Mouse (Mus musculus): ENCODE measurements around the gene Ndufv3.
"Not testable (repeated sequence)": the region's sequence is repeated elsewhere in the genome, so short reads cannot be mapped to it uniquely, and the experiment has no call there.

Ndufv3 gene

DNA sequence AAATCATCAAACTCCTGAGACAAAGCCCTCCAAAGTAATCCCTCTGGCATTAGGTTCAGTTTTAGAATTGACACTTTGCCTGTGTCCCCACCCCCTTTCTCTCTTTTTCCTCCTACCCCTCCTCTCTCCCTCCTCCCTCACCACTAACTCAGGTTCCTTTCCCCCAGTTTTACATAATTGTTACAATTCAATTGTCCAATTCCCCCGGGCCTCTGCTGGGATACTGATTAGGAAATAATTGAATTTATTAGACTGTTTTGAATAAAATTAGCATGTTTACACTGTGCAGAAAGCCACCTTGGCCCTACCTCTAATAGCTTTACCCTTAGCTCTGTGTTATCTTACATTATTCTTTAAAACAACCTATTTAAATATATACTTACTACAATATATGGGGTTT is 5.2 kb upstream of the Ndufv3 start:
- DNase-seq = no peak

DNA sequence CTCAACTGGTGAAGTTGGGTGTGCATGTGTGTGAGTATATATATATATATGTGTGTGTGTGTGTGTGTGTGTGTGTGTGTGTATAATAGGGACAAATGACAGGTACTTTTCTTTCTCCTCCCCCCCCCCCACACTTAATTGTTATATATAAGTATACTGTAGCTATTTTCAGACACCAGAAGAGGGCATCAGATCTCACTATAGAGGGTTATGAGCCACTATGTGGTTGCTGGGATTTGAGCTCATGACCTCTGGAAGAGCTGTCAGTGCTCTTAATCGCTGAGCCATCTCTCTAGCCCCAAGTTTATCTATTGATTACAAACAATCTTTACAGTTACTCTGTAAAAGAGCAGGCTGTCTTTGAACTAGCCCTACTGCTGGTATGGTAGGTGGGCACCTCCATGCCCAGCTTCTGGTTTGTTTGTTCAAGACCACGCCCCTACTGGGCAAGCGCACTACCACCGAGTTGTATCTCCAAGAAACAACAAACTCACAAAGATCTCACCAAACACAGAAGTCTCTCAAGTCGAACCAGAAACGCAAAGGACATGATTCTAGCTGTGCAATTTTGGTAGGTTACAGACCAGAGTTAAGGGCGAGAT is 470 bp upstream of the Ndufv3 start:
- DNase-seq = no peak

DNA sequence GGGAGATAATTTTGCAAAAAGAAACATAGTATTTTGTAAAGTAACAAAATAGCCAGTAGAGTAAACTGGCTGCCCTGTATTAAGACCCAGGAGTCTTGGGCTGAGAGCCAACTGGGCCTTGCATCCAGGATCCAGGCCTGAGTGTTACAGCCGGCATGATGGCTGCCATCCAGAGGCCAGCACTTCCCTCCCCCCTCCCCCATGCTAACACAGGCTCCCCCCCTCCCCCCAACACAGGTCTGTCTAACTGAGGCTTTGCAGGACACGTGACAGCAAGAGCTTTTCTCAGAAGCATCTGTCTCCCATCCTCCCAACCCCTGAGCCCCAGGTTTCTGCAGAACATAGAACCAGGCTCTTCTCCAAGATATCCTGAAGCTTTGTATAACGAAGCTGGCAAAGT is 980 bp downstream of the Ndufv3 start:
- DNase-seq = peak; percentile 41

DNA sequence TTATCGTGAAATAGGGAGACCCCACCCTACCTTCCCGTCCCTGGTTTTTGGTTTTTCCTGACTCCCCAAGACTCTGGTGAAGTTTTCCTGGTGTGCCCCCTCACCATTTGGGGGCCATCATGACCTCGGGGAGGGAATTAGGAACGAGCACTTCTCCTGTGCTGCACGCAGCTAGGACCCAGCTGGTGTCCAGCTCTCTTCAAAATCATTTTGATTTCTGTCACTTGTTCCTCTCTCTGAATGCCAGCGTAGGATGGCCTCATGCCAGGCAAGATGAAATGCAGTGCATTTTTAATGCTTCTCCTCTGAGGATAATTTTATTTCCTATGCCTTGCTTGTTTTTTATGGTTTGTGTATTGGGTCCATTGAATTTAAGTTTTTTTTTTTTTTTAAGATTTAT is 2.0 kb downstream of the Ndufv3 start:
- DNase-seq = no peak

DNA sequence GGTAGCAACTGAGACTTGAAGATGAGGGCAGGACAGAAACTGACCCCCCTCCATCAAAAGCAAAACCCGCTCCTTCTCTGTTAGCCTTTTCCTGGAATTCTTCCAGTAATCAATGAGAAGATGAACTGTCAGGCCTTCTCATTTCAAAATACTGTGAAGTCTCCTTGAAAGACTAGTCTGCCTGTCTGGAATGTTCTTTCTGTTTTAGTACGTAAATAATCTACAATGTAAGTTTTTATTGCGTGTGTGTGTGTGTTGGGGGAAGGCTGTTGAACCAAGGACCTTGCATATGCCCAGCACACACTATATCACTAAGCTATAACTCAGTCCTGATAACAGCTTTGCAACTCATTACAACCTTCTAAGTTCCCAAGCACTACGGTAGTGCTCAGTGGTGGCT is 5.2 kb downstream of the Ndufv3 start:
- no peak for DNase-seq

DNA sequence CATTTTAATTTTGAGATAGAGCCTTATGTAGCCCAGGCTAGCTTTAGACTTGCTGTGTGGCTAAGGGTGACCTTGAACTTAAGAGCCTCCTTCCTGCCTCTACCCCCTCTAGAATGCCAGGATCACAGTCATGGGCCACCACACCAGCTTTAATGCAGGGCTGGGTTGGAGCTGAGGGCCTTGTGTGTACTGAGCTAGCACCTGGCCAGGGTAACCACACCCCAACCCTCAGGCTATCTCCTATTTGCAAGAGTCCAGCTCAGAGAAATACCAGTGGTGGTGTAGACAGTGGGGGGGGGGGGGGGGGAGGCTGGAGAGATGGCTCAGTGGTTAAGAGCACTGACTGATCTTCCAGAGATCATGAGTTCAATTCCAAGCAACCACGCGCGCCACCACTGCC is 5.9 kb downstream of the Ndufv3 start:
- no peak for DNase-seq

DNA sequence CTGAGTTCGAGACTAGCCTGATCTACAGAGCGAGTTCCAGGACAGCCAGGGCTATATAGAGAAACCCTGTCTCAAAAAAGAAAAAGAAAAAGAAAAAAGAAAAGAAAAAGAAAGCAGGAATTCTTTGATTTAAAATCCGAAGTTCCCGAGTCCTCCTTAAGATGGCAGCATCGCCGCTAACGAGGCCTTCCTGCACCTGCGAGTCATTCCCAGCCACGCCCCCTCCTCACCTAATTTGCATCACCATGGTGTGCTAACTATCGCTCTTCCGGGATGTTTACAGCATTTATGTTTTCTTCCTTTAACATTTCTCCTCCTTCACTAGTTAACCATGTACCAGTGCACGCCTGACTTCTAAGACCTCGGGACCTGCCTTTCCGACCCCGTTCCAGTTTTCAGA is 9.4 kb downstream of the Ndufv3 start:
- no peak for DNase-seq

DNA sequence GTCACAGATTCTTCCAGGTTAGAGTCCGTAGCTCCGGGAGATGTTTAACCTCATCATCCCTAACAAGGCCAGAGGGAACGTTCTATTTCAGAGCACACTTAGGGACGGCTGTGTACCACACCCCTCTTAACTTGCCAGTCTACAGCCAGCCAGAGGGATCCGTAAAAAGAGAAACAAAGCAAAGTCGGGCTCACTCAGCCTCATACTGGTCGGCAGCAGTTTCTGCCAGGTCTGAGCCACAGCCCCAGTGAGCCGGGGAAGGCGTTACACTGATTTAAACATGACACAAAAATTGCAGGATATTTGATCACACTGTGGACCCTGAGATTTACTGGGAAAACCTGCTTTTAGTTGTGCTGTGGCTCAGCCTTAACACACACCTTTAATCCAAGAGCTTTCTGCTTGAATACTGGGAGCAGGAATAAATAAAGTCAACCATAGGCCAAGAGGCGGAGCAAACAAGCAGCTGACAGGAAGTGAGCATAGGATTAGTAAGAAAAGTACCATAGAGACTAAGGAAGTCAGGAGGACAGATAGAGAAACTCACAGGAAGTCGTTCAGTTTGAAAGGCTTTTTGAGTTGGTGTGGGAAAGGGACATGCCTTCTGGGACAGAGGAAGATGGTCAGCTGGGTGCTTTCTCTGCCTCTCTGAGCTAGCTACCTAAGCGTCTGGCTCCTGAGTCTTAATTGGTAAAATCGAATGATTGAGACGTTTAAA is 11.7 kb downstream of the Ndufv3 start:
- no peak for DNase-seq

DNA sequence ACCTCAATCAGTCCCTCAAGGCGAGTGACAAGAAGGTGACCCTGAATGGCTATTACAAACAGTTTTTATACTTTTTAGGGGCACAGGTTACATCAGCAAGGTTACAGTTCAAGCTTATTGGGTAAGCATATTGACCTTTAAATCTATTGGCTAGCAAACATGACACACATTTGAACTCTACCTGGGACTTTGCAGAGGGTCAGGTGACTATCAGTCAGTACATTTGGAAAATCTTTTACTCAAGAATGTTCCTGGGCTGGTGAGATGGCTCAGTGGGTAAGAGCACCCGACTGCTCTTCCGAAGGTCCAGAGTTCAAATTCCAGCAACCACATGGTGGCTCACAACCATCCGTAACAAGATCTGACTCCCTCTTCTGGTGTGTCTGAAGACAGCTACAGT is 12.4 kb downstream of the Ndufv3 start:
- not testable (repeated sequence) for DNase-seq

DNA sequence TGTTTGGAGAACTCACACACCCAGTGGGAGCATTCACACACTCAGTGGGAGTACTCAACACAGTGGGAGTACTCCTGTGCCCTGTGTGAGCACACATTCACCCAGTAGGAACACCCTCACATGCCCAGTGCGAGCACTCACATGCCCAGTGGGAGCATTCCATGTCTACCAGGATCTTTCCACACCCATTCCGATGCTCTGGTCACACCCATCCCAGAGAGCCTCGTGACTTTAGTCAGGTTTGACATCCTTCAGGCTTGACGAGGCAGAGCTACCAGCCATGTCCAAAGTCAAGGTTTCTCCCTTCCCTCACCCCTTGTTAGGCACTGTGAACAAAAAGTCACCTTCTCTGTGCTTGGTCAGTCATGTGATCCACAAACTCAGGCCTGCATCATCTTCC is 15.4 kb downstream of the Ndufv3 start:
- DNase-seq = no peak

DNA sequence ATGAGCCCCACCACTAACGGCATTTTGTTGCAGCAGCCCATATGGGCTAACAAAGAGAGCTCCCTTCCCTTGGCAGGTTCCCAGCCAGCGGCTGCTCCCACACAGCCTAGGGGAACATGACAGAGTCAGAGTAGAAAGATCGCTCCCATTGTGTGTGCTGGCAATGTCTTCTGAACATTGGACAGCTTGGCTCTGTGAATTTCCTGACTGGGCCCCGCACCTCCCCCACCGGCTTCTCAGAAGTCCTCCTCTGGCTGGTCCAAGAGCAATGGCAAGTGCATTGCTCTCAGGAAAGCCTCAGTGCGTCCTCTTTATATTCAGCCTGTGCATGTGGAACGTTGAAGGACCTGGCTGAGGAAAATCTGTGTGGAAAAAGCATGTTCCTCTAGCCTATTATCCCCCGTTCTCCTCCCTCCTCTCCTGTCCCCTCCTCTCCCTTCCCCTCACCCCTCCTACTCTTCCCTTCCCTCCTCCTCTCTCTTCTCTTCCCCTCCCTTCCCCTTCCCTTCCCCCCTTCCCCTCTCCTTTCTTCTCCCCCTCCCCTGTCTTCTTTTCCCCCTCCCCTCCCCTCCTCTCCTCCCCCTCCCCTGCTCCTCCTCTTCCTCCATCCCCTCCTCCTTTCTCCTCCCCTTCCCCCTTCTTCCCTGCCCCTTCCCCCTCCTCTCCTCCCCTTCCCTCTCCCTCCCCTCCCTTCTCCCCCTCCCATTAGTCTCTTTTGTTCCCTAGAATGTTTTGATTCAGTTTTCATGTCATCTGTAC is 16.1 kb downstream of the Ndufv3 start:
- peak; percentile 91 for DNase-seq

DNA sequence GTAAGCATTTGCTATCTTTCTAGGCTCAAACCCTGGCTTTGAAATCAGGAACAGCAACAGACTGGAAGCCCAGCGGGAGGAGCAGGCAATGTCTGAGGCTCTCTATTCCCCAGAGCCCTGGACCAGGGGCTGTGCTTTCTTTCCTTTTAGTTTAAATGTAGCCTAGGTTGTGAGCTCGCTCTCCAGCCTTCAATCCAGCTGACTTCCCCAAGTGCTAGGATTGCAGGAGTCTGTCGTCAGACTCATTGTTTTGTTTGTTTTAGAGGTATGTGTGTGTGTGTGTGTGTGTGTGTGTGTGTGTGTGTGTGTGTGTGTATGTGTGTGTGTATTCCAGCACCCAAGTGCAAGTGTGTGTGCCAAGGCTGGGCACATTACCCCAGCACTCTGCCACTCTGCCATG is 20.2 kb downstream of the Ndufv3 start:
- no peak for DNase-seq

DNA sequence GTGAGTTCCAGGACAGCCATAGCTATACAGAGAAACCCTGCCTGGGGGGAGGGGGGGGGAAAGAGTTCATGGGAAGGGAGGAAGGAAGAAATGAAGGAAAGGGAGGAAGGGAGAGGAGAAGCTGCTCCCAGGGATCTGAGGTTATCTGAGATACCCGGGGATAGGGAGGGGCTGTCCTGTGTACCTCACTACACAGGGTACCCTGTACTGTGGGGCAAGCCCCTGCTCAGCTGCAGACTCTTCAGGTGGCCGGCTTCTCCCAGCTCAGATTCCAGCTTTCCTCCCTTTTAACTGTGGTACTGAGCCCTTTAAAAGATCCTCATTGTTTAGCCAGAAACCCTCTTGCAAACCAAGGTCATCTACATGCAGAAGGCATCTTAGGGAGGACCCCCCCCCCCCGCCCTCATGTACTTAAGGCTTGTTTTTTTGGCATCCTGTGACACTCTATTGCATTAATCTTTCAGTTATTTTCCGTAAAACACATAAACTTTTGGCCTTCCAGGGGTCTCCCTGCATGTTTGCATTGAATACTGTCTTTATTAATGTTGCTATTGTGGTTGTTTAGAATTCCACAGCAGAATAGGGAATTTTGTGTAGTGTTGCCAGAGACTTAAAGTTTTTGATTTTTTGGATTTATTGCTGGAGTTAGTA is 21.0 kb downstream of the Ndufv3 start:
- no peak for DNase-seq

DNA sequence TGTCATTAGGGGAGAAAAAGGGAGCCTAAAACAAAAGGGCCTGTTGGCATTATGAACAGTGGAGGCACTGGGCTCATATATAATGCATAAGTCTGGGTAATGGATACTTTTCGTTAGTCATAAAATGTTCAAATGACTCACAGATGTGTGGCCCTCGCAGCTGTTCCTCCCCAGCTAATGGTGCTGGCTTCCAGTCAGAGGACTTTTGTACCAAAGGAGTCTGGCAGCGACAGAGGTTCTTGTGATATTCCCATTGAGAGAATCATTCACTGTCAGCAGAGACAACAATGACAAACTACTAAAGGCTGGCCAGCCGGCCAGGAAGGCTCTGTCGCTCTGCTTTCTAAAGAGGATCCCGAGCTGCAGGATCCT is 21.5 kb downstream of the Ndufv3 start:
- DNase-seq = peak; percentile 69

DNA sequence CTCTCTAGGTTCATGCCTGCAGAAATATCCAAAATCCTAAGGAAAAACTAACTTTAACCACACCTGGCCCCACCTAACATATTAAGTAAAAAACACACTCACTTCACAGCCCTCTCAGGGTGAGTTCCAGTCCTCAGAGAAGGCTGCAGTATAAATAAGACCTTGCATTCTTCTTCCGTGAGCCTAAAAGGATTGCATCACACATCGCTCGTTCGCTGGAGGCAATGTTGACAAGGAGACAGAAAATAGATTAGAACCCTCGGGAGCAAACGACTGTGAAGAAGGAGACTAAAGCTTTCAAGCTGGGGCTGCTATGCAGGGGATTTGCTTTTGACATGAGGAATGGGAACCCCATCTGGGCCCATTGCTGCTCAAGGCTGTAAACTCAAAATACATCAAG is 23.7 kb downstream of the Ndufv3 start:
- DNase-seq = no peak

DNA sequence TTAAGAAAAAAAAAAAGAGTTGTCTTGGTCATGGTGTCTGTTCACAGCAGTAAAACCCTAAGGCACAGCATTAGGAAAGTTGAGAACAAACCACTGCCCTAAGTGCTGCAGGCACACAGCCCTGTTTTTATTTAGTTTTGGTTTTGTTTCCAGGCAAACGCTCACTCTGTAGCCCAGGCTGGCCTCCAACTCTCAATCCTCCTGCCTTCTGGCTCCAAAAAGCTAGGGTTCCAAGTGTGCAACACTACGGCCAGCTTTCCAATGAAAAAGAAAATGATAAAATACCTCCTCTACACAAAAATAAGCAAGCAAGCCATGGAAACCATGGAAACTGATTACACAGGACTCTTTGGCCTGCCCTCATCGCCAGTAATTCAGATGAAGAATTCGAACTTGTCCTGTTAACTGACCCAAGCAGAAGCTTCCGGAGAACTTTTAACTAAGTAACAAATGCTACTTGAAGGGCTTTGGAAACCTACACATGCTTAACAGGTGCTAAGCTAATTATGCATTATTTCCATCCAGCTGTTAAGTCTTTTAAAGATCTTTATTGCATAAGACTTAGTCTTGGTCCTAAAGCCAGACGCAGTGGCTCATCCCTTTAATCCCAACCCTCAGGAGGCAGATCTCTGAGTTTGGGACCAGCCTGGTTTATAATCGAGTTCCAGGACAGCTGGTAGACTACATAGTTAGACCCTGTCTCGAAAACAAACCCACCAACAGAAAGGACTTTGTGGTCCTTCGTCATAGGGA is 26.7 kb downstream of the Ndufv3 start:
- DNase-seq = no peak

DNA sequence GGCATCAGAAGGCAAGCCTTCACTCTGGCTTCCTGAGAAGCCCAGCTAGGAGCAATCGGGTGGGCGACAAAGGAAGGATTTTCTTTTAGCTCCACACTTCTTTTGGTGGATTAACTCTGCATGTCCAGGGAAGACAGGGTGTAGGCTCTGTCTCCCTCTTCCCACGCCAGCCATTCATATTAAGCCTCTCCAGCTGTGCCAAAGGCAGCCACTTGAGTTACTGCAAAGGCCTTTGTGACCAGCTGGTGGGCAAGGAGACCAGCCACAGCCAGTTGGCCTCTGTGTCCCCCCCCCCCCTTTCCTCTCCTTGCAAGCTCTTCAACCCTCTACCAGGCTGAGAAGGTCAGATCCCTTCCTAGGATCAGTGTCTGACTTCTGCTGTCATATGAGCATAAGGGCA is 28.1 kb downstream of the Ndufv3 start:
- no peak for DNase-seq

DNA sequence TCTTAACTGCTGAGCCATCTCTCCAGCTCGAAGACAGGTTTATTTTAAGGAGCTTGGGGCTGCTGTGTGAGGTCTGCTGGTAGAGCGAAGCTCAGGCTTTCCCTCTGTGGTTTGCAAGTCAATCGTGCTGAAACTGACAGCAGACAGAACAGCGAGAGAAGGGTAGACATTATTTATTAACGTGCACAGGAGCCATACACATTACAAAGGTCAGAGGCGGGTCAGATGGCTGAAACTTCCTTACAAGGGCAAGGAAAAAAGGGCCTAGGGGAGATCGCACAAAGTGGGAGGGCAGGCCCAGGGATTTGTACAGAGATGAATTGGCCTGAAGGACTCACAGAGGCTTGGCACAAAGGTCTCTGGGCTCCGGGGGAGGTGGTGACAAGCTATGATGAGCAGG is 29.5 kb downstream of the Ndufv3 start:
- DNase-seq = no peak

DNA sequence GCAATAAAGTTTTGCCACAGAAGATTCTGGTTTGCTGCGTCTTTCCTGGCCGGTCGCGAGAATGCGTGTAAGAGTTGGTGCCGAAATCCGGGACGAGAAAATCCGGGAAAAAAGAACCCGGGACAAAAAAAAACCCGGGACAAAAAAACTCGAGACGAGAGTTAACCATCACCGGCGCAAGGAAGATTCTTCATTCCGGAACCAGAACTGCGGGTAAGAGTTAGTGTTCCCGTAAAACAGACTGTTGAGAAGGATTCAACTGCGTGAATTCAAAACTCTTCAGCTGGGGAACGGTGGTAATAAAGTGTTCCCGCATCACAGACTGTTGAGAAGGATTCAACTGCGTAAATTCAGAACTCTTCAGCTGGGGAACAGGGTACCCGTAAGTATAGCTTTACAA is 32.7 kb downstream of the Ndufv3 start:
- DNase-seq = not testable (repeated sequence)

DNA sequence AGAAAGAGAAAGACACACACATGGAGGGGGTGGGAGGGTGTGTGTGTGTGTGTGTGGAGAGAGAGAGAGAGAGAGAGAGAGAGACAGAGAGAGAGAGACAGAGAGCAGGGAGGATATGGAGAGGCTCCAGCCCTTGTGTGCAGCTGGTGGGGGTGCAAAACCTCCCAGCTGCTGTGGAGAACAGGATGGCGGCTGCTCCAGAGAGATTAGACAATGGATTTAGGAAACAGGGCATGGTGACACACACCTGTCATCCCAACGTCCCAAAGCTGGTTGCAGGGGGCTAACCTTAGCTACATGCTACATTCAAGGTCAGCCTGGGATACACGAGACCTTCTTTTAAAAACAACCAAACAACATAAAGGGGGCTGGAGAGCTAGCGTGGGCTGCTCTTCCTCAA is 36.3 kb downstream of the Ndufv3 start:
- DNase-seq = no peak

DNA sequence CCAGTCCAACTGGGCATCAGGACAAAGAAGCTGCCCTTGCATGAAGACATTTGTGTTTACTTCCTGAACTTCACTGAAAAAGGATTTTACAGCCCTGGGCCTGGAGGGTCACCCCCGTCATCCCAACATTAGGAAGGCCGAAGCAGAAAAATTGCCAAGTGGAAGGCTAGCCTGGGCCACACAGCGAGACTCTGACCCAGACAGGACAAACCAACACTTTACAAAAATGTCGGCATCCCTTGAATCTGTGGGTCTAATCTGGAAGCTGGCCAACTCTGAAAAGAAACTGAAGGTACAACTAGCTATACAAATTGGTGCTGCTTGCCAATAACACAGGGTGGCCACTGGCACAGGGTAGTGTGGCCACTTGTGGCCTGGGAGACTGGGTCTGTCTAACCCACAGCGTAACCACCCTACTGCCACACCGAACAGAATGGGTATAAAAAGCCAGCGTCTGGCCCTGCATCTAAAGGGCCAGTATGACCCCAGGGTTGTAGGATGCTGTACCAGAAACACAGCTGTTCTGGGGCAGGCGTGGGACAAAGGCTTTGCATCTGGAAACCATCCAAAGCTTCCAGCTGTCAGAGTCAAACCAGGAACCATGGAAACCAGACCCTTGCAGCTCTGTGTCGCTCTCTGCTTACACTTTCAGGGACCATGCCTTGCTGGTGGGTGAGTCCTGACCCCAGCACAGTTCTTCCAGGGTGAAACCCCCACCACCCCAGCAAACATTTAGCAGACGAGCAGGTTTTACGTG is 37.4 kb downstream of the Ndufv3 start:
- no peak for DNase-seq

DNA sequence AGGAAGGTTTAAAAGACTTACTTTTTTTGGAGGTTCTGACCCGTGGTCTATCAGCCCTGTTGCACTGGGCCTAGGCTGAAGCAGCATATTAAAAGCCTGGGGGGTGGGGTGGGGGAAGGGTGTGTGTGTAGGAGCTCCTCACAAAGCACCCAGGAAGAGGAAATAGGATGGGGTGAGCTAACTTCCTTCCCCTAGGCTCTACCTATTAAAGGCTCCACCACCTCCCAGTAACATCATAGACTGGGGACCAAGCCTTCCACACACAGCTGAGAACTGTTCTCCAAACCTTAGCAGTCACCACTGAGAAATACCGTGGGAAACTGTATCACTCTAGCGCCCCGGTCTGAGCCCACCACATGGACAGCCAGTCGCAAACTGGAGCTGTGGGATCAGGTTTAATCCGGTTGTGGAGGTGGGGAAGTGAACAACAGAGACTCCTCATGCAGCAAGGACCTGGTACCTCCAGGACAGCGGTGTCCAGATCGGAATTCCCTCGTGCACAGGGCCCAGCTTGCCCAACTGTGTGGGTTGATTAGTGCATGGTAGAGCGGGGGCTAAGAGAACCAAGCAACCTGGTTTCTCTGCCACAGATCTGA is 38.1 kb downstream of the Ndufv3 start:
- DNase-seq = no peak
